Mouse (Mus musculus) left cerebral cortex, postnatal 14 days (tissue): ENCODE results near the gene Gdf15. TPM values are rescaled to one million over a fixed set of nuclear protein-coding genes. Genes with fewer than 3 reads are reported as not detected.

Experiments used
- DNase-seq, 2 experiments: peaks; one replicate each; pipeline ENCODE4 v3.0.0; 2021 to 2022; ENCODE audit warnings: low spot score in 2 of 2, mixed read lengths in 1 of 2
- intact Hi-C: fragments of 180-260 bp; cut with DNase I; formaldehyde crosslinking; loops from one replicate; pipeline ENCODE4 v1.15.1; 2025
- long read RNA-seq, 2 experiments: library from polyadenylated mRNA; stranded (forward); transcript quantifications; one replicate each; pipeline ENCODE4 v2.0.0; 2021
- total RNA-seq, 2 experiments: library from RNA; stranded (reverse); gene quantifications; 2 replicates each; pipeline ENCODE4 v1.2.3; 2021

The Gdf15 gene
- total RNA-seq, result not detected
- long read RNA-seq, experiment 1, result 0 reads
- long read RNA-seq, experiment 2, result 0 reads

- intact Hi-C loops, result no loop called here
- no peak for DNase-seq
Observed at GRCm38 (mm10) chr8:70632346-70632892, at the start of gene Gdf15. Gene Gdf15, minus strand, starts transcription at chr8:70632456.

DNA sequence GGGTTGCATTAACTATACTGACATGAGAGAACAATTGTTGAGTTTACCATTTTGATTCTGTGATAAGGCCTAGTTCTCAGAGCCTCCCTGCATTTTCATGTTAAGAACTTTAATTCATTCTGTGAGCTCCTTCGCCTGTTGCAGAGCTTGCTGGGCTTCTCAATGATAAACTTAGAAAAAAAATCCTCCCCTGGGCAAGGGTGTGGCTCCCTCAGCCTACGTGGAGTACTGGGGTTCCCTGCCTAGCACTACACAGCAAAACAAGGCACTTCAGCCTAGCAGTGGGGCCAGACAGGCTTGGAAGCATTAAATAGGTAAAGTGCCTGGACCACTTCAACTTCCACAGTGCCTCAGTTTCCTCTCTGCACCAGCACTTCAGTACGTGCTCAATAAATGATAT, 49.2 kb upstream of the Gdf15 start:
- no peak for DNase-seq
- intact Hi-C loops, result no loop called here

GRCm38 (mm10) chr8:70680039-70680438, 47.8 kb upstream of the Gdf15 start:
- intact Hi-C loops, result no loop called here
- DNase-seq, result no peak

DNA sequence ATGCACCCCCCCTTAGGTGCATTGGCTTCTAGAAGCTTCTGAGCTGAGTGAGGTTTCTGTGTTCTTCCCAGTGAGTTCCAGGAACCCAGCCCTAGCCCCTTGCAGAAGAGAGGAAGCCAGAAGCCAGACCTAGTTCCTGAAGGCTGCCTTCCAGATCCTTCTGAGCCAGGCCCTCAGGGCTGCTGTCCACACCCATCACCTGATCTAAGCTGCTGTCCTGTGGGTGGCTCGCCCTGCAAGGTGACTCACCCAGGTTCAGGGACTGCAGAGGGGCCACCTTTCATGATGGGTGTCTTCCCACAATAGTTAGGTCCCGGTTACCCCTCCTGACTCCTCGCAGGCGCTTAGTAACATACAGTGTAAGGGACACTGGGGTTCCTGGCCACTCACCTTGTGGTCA, 47.1 kb upstream of the Gdf15 start:
- intact Hi-C loops, result no loop called here

DNA sequence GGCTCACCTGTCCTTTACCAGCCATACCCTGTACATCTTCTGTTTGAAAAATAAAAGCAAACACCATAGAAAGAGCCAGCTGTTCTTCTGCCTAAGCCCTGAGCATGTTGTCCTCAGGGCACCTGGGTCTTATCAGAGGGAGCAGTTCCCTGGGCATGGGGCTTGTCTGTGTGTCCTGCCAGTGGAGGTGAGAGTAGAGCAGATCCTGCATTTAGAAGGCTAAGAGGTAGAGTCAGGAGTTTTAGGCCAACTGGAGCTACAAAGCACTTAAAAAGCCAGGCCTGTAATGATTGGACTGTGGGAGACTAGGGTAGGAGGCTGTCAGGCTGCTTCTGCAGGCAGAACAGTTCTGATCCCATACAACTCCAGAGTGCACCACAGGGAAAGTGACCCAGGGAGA, 46.4 kb upstream of the Gdf15 start:
- intact Hi-C loops, result no loop called here
- no peak for DNase-seq

More for the DNA sequence above, 47.1 kb upstream of the Gdf15 start:
- no peak for DNase-seq

- intact Hi-C loops, result no loop called here
Observed at GRCm38 (mm10) chr8:70677451-70678080, 45.3 kb upstream of the Gdf15 start.

GRCm38 (mm10) chr8:70675336-70675735, 43.1 kb upstream of the Gdf15 start:
- DNase-seq, result no peak
- intact Hi-C loops, result no loop called here

More at GRCm38 (mm10) chr8:70677451-70678080, 45.3 kb upstream of the Gdf15 start:
- DNase-seq, result no peak

DNA sequence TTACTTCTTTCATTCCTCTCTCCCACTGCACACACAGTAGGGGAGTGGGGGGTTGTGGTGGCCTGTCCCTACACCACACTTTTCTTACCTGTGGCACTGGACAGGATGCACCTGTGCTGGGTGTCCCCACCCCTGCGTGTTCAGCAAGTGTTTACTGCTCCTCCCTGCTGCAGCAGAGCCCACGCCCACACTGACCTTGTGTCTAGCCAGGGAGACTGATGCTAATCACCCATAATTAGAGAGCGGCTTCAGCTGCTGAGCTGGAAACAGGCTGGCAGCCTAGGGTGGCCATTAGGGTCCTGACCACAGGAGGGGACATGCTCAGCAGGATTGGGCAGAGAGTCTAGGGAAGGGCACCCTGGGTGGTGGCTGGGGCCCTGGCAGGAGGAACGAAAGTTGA, 42.5 kb upstream of the Gdf15 start:
- intact Hi-C loops, result loop anchor here (5.0 kb wide), 1 partner anchor 47 kb away; no protein-coding TSS in a partner anchor

DNA sequence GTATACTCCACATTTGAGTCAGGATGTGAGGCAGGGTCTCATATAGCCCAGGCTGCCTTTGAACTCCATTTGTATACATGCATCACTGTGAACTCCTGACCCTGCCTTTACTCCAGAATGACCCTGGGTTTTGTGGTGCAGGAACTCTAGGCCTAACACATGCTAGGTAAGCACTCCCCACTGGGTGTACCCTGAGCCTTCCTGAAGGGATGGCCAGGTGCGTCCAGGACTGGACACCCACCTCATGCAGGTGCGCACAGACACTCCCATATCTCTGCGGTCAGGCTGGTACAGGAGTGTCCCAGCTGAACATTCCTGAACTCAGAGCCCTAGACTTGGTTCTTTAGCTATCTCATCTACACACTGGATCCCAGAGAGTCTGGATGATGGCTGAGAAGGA, 41.9 kb upstream of the Gdf15 start:
- no peak for DNase-seq
- intact Hi-C loops, result loop anchor here (5.0 kb wide), 1 partner anchor 47 kb away; no protein-coding TSS in a partner anchor

More for the DNA sequence above, 42.5 kb upstream of the Gdf15 start:
- no peak for DNase-seq

DNA sequence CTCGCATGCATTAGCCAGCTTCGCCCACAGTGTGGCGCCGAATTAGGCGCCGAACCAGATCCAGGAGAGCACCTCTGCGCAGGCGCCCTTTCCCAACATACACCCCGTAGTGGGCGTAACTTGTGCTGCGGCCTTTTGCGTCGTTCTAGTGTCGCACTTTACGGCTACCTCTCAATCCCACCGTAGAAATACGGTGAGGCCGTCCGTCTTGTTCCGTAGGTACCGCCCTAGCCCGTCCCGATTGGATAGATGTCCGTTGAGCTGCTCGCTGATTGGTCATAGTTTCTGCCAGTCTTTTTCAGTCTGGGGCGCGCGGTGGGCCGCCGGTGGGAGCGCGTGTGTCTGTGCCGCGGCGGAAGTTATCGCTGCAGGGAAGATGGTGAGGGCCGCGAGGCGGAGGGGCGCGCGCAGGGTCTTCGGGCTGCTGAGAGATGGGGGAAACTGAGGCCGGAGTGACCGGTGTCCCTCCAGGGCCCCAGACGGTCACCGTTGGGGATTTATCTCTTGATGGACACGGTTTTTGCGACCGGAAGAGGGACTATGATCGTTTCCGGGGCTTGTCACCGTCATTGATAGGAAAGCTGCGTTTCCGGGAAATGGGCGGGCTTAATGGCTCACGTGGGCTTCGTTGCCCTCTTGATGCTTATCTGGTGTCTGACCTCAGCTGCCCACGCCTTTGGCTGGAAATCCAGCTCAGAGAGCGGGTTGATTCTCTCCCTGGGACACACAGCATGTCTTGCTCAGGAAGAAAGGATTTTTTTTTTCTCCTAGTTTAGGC, 41.0 kb upstream of the Gdf15 start, which contains the start of gene Lsm4:
TSS of gene Lsm4 (plus strand) at position 170 of the 778 bp plus-strand sequence.
- intact Hi-C loops, result loop anchor here (1.0 to 5.0 kb wide), 2 partner anchors 27 to 46 kb away; no protein-coding TSS in a partner anchor
- peak; percentile 98 to 99 for DNase-seq

- no peak for DNase-seq
- intact Hi-C loops, result loop anchor here (1.0 to 5.0 kb wide), 2 partner anchors 28 to 45 kb away; no protein-coding TSS in a partner anchor
Observed at GRCm38 (mm10) chr8:70672325-70673078, 40.2 kb upstream of the Gdf15 start.

GRCm38 (mm10) chr8:70671615-70672324, 39.5 kb upstream of the Gdf15 start:
- DNase-seq, result no peak
- intact Hi-C loops, result loop anchor here (5.0 kb wide), 1 partner anchor 44 kb away; no protein-coding TSS in a partner anchor

DNA sequence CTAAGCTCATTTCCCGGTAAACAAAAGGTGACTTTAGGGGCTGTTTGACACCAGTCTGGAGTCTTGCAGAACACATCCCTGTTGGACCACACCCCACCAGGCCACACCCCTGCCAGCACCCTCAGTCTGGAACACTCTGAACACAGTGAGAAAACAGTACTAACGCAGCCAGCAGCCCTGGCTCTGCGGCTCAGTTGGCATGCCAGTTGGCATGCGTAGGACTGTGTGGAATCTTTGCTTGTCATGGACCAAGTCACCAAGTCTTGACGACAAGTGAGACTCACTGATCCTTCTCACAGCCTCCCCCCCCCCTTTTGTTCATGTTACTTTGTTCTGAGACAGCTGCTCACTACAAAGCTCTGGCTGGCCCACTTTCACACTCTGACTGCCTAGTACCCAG, 34.8 kb upstream of the Gdf15 start:
- intact Hi-C loops, result no loop called here

GRCm38 (mm10) chr8:70665599-70665998, 33.3 kb upstream of the Gdf15 start:
- intact Hi-C loops, result no loop called here
- no peak for DNase-seq

More for the DNA sequence above, 34.8 kb upstream of the Gdf15 start:
- peak; percentile 46 to 78 for DNase-seq

DNA sequence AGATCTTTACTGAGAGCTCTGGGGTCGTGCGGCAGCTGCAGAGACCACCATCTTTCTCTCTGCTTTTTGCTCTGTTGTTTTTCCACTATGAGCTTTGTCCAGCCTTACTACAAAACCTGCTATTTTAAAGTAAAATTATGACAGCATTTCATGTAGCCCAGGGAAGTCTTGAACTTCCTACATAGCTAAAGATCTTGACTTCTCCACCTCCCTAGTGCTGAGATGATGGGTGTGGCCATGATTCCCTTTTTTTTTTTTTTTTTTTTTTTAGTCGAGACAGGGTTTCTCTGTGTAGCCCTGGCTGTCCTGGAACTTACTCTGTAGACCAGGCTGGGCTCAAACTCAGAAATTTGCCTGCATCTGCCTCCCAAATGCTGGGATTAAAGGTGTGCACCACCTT, 32.4 kb upstream of the Gdf15 start:
- no peak for DNase-seq
- intact Hi-C loops, result no loop called here

- no peak for DNase-seq
- intact Hi-C loops, result no loop called here
Observed at GRCm38 (mm10) chr8:70663691-70664090, 31.4 kb upstream of the Gdf15 start.

- intact Hi-C loops, result no loop called here
- DNase-seq, result no peak
Observed at GRCm38 (mm10) chr8:70660273-70660725, 28.0 kb upstream of the Gdf15 start, which contains the start of gene Pgpep1. Gene Pgpep1, minus strand, starts transcription at chr8:70660388.

DNA sequence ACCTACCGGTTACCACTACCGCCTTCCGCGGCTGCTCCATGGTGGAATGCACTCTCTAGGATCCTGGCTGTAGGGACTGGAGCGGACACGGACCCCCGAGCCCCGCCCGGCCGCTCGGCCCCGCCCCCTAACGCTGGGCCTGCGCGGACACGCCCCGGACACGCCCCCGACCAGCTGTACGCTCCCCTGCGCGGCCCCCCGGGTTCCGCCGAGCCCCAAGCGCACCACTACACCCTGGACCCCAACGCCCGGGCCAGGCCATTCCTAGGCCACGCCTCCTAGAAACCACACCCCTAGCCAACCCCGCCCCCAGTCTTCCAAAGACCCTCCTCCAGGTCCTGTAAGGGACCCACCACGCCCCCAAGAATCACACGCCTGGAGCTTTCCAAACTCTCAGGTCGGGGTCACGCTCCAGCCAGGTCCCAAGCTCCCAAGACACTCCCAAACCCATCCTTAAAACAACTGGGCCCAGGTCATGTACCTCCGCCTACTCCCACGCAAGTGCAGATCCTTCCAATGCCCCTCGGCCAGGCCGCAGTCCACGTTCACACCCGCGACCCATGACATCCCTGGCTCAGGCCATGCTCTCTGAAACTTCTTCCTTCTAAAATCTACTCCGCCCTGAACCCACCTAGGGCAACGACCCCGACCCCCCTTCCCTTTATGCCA, 27.5 kb upstream of the Gdf15 start:
- DNase-seq, result peak; percentile 46 to 82
- intact Hi-C loops, result loop anchor here (5.0 kb wide), 1 partner anchor 47 kb away; no protein-coding TSS in a partner anchor
